Mouse (Mus musculus): ENCODE data around the gene Arhgef28. TPM values are rescaled to one million over a fixed set of nuclear protein-coding genes. Genes with fewer than 3 reads are reported as not detected.
A peak's percentile ranks its signal among the peaks of the same experiment; 100 is the strongest.
"Not testable (repeated sequence)": the region's sequence is repeated elsewhere in the genome, so short reads cannot be mapped to it uniquely, and the experiment has no call there.

Arhgef28 gene
- total RNA-seq, 2 experiments from 2014 or later: 94.9 to 103 TPM

GRCm38 (mm10) chr13:98077216-98077615, 129.0 kb downstream of the Arhgef28 start:
- DNase-seq (ENCODE audit: low spot score in 2 of 2): no peak

GRCm38 (mm10) chr13:98074871-98075270, 131.4 kb downstream of the Arhgef28 start:
- DNase-seq (ENCODE audit: low spot score in 2 of 2): no peak

- no peak for DNase-seq (ENCODE audit: low spot score in 2 of 2)
Observed at GRCm38 (mm10) chr13:98073190-98073589, 133.0 kb downstream of the Arhgef28 start.

- no peak for DNase-seq (ENCODE audit: low spot score in 2 of 2)
Observed at GRCm38 (mm10) chr13:98070458-98070857, 135.8 kb downstream of the Arhgef28 start.

GRCm38 (mm10) chr13:98069646-98070045, 136.6 kb downstream of the Arhgef28 start:
- peak; percentile 56 to 73 for DNase-seq (ENCODE audit: low spot score in 2 of 2)

- no peak for DNase-seq (ENCODE audit: low spot score in 2 of 2)
Observed at GRCm38 (mm10) chr13:98062843-98063242, 143.4 kb downstream of the Arhgef28 start.

- DNase-seq (ENCODE audit: low spot score in 2 of 2): not testable (repeated sequence)
Observed at GRCm38 (mm10) chr13:98060121-98060520, 146.1 kb downstream of the Arhgef28 start.

- no peak for DNase-seq (ENCODE audit: low spot score in 2 of 2)
Observed at GRCm38 (mm10) chr13:98055194-98055593, 151.0 kb downstream of the Arhgef28 start.

GRCm38 (mm10) chr13:98040628-98041150, 165.6 kb downstream of the Arhgef28 start:
- DNase-seq (ENCODE audit: low spot score in 2 of 2): peak in 1 of 2 experiments; percentile 57

- DNase-seq (ENCODE audit: low spot score in 2 of 2): no peak
Observed at GRCm38 (mm10) chr13:98038731-98039130, 167.5 kb downstream of the Arhgef28 start.

- no peak for DNase-seq (ENCODE audit: low spot score in 2 of 2)
Observed at GRCm38 (mm10) chr13:98037693-98038092, 168.5 kb downstream of the Arhgef28 start.

- no peak for DNase-seq (ENCODE audit: low spot score in 2 of 2)
Observed at GRCm38 (mm10) chr13:98031642-98031960, 174.6 kb downstream of the Arhgef28 start.

- peak; percentile 82 to 96 for DNase-seq (ENCODE audit: low spot score in 2 of 2)
Observed at GRCm38 (mm10) chr13:98030959-98031641, 175.1 kb downstream of the Arhgef28 start.

- no peak for DNase-seq (ENCODE audit: low spot score in 2 of 2)
Observed at GRCm38 (mm10) chr13:98030041-98030440, 176.2 kb downstream of the Arhgef28 start.

- no peak for DNase-seq (ENCODE audit: low spot score in 2 of 2)
Observed at GRCm38 (mm10) chr13:98028711-98029250, 177.5 kb downstream of the Arhgef28 start.

GRCm38 (mm10) chr13:98027641-98028204, 178.5 kb downstream of the Arhgef28 start:
- no peak for DNase-seq (ENCODE audit: low spot score in 2 of 2)

GRCm38 (mm10) chr13:98027122-98027521, 179.1 kb downstream of the Arhgef28 start:
- DNase-seq (ENCODE audit: low spot score in 2 of 2): no peak

GRCm38 (mm10) chr13:98025706-98026504, 180.3 kb downstream of the Arhgef28 start:
- DNase-seq (ENCODE audit: low spot score in 2 of 2): no peak

- no peak for DNase-seq (ENCODE audit: low spot score in 2 of 2)
Observed at GRCm38 (mm10) chr13:98025162-98025561, 181.1 kb downstream of the Arhgef28 start.

GRCm38 (mm10) chr13:98024680-98025079, 181.6 kb downstream of the Arhgef28 start:
- peak in 1 of 2 experiments; percentile 56 for DNase-seq (ENCODE audit: low spot score in 2 of 2)

- DNase-seq (ENCODE audit: low spot score in 2 of 2): no peak
Observed at GRCm38 (mm10) chr13:98021906-98022305, 184.3 kb downstream of the Arhgef28 start.

GRCm38 (mm10) chr13:98018837-98019236, 187.4 kb downstream of the Arhgef28 start:
- DNase-seq (ENCODE audit: low spot score in 2 of 2): not testable (repeated sequence)

Measured in layer of hippocampus, adult 18-20 months (tissue).